Mouse (Mus musculus): ENCODE data around the gene Id3.
A peak's percentile ranks its signal among the peaks of the same experiment; 100 is the strongest.
"Not testable (repeated sequence)": the region's sequence is repeated elsewhere in the genome, so short reads cannot be mapped to it uniquely, and the experiment has no call there.

Id3 gene

DNA sequence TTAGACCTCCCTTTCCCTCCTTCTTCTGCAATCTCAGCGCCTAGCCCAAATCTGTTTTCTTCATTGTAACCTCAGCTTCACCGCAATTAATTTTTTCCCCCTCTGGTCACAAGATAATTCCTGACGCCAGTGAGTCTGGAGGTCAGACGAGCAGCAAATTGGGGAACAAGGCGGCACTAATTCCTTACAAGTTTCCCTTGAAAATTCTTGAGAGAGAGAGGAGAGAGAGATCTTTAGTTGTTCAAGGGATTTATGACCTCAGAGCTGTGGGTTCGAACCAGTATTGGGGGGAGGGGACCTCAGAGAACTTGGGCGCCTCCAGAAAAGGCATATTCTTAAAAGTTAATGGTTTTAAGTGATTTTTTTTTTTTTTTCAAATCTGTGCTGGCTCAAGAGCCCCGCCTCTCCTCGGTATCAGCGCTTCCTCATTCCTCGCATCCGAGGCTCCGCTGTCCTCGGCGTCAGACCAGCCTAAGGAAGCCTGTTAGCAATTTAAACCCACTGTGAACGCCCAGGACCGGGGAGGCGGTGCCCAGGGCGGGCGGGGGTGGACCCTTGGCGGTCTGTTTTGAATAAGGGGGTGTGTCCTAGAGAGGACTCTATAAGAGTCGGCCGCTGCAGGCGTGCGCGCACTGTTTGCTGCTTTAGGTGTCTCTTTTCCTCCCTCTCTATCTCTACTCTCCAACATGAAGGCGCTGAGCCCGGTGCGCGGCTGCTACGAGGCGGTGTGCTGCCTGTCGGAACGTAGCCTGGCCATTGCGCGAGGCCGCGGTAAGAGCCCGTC lies at the start of gene Id3:
Gene Id3, plus strand, starts transcription at position 305 of the 784 bp plus-strand sequence.
- peak; percentile 94 for DNase-seq (ENCODE audit: low spot score)

DNA sequence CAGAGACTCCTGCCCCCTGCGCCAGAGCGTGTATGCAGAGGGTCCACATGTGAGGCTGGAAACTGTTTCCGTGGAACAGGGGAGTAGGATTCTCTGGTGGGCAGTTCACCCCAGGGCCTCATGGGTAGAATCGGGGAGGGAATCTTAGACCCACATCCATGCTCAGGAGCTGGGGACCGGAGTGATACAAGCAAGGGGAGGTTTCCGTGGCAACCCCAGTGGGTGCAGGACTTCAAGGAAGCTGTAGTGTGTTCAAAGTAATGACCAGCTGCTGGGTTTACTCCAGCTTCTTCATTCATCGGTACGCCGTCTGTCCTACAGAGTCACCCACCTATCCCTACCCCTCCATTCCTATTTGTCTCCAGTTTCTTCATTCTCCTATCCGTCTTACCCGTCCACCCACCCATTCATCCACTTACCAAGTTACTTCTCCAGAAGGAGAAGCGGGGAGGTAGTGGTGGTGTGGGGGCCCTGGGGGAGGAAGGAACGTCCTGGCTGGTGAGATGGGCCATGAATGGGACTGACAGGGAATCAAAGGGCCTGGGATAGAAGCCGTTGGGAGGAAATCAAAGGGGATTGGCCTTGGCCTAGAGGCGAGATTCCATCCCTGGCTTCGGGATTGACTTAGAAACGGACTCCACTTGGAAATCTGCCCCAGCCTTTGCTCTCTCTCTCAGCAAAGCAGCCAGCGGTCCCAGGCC lies 48.6 kb upstream of the Id3 start:
- DNase-seq (ENCODE audit: low spot score): no peak

DNA sequence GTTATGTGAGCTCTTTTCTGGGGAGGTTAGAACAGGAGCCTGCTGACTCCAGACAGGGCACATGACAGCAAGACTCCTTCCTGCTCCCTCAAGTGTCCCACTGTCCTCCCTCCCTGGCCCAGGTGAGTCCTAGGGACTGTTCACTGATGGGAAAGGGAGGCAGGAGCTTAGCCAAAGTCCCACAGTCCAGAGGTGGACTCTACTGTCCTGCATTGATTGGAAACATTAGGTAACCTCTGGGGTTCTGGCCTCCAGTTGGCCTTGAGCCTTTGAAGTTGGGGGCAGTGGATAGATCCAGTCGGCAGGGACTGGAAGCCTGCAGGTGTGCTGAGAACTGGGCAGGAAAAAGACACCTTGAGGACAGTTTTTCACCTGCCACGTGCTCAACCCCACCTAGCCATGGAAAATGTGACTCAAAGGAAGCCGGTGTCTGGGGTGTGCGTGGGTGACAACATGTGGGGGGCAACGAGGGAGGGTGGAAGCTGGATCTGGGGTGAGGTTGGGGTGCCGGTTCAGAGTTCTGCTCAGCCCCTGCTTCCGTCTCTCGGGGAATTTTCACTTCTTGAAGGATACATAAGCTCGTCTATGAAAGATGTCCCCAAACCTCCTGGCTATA lies 47.7 kb upstream of the Id3 start:
- DNase-seq (ENCODE audit: low spot score): no peak

DNA sequence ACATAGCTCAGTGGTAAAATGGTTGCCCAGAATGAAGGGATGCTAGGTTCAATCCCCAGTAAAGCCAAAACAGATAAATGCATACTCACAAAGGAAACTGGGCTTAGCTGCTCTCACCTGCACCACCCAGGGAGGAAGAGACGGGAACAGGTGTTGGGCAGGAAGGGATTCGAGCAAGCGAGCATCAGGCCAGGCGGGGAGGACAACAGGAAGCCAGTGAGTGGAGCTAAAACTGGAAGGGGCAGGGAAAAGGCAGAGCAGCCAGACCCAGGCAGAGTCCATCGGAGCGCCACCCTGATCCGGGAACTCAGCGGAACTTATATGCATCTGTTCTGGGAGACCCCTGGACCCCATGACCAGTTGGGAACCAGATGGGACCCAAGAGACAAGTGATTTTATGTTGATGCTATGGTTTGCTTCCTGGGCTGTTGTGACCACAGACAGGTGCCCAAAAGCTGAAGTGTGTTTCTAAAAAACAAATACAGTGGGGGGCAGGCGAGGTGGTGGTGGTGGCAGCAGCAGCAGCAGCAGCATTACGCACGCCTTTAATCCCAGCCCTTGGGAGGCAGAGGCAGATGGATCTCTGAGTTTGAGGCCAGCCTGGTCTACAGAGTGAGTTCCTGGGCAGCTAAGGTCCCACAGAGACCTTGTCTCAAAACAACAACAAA lies 46.7 kb upstream of the Id3 start:
- no peak for DNase-seq (ENCODE audit: low spot score)

DNA sequence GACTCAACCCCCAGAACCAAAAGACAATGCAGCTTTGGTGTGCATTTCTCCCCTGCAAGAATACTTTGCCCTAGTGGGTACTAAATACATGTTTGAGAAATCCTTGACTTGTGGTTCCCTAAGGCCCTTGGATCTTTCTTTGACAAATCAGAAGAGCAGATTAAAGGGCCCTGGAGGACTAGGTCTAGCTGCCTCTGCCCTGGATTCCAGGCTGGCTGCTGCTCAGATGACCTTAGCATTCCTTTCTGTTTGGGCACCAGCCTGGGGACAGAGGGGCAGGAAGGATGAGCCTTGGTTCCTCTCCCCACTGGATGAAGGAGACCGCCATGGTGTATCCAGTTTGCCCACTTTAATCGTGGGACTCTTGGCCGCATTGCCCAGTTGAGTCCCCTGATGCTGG lies 44.9 kb upstream of the Id3 start:
- no peak for DNase-seq (ENCODE audit: low spot score)

DNA sequence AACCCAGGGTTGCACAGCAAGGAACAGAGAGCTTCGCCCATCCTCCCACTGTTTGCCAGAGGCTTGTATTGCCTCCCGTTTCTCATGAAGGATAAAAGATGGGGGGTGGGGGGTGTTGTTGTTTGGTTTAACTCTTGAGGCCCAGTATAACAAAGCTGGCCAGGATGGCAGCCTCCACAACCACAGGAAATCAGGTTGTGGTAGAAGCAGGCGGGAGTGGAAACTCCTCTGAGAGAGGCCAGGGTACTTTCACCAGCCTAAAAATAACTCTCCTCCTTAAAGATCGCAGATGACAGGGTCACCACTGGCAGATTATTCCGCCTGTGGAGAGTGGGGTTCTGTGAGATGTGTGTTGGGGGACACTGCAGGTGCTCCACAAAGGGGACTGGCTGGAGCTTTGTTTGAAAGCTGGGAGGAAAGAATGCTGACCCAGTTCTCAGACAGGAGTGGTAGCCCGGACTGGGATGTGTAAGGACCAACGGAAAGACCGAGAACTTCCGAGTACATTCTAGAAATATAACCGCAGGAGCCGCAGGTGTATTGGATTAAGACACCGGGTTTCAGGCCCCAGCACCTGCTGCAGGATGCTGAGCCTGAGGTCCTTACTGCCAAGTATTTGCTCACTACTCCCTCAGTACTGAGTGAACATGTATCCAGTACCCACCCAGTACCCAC lies 42.8 kb upstream of the Id3 start:
- DNase-seq (ENCODE audit: low spot score): no peak

DNA sequence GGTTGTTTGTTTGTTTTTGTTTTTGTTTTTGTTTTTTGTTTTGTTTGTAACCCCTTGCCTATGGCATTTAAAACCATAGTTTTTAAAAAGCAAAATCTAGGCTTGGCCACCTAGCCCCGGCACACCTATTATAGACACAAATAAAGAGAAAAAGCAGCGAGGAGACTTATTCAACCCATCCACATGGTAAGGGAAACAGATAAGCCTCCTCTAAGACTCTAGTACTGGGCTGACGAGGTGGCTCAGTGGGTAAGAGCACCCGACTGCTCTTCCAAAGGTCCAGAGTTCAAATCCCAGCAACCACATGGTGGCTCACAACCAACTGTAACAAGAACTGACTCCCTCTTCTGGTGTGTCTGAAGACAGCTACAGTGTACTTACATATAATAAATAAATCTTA lies 41.5 kb upstream of the Id3 start:
- not testable (repeated sequence) for DNase-seq (ENCODE audit: low spot score)

DNA sequence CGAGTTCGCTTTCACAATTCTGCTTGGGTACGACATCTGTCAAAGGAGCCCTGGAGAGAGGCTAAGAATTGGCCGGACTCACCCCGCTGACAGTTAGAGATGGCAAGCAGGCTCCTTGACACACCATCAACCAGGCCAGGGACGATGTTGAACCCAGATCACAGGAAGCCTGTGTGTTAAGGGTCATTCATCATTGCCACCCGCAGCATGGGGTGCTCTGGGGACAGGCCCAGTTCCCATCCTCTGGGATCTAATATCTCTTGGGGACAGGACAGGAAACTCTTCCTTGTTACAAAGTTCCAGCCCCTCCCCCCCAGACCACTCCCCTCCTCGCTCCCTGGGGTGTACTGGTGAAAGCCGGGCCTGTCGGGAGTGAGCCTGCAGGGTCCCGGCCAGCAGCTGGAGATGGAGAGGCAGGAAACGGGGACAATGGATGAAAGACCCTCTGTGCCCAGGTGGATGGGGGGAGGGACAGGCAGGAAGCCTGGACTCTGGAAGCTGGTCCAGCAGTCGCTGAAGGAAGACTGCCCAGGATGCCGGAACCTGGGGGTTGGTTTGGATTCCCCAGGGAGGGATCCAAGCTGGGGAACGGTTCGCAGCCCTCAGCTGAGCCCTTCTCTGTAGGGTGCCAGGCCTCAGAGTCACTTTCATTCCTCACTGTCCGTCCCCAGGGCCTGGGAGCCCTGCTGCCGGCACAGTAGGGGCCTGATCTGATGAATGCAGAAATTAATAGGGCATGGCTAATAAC lies 38.5 kb upstream of the Id3 start:
- no peak for DNase-seq (ENCODE audit: low spot score)

DNA sequence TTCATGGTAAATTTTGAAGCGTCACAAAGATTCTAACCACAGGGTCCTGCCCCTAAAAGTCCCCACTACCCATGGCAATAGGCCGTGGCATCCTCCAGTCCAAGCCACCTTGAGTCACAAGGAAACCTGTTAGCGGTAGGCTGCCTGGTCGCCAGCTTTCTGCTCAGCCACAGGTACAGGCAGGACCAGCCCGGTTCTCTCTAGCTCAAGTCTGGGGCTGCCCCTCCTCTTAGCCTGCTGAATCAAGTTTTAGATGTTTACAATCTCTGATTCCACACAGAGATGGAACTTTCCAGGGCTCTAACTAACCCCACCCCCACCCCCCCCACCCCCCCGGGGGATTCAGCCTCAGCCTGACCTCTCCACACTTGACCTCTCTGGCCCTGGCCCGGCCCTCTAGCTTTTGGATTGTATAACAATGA lies 36.4 kb upstream of the Id3 start:
- DNase-seq (ENCODE audit: low spot score): no peak

DNA sequence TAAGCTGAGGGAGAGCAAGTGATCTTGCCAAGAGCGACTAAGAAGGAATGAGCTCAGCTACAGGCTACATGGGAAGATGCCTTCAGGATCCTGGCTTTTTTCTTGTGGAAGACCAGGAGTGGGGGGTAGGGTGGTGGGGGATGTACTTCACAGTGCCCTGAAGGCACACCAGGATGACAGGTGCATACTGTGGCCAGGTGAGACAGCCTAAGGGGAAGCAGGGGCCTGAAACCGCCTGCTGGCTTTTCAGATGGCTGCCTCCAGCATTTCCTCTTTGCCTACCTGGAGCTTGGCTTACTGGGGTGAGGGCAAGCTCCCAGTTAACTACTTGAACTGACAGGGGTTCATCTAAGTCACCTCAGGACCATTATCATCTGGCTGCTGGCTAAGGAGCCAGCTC lies 34.1 kb upstream of the Id3 start:
- no peak for DNase-seq (ENCODE audit: low spot score)

DNA sequence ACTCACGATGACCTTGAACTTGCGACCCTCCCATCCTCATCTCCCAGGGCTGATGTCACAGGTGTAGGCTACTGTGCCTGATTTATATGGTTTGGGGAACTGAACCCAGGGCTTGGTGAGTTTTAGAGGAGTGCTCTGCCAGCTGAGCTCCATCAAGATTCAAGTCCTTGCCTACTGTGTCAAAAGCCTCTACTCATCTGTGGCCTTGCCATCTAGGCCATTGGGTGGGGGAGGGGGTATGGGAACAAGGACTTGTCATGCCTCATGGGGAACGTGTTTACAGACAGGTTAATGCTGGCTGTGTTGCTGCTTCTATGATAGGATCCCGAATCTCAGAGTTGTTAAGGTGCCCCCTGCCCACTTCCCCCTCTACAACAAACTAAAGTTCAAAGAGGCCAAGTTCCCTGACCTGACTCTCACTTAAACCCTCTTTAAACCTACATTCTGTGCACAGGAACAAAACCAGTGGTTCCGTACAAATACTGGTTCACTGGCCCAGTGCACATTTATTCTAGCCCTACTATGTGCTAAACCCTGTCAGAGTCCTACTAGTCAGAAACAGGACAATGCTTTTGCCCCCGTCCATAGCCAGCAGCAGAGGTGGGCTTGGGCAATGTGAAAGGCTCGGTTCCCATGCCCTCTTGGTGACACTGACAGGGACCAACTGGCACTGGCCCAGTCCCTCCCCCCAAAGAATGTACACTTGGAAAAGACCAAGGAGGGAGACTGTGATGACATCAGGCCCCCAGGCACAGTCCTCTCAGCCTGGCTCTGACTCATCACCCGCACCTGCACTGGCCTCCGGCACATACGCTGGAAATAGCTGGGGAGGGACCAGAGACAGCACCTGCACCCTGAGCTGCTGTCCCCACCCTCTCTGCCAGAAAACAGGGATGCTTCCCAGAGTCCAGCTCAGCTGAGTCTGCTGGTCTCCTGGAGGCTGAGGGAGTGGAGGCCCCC lies 33.1 kb upstream of the Id3 start:
- DNase-seq (ENCODE audit: low spot score): no peak

DNA sequence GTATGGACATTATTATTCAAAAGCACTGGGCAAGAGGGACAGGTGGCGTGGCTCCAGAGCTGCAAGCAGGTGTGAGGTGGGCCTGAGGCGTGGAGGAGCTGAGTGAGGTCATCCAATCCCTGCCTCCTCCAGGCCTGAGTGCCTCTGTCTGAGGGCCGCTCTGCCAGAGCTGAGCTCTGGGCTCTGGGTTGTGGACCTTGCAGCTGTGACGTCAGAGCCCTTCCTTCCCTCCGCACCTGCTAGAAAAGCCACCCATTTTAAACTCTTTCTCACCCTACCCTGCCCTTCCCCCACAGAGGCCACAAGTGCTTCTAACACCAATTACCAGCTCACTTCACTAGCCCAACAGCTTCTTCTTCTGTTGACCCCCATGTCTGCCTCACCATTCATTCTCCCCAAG lies 31.0 kb upstream of the Id3 start:
- DNase-seq (ENCODE audit: low spot score): no peak

DNA sequence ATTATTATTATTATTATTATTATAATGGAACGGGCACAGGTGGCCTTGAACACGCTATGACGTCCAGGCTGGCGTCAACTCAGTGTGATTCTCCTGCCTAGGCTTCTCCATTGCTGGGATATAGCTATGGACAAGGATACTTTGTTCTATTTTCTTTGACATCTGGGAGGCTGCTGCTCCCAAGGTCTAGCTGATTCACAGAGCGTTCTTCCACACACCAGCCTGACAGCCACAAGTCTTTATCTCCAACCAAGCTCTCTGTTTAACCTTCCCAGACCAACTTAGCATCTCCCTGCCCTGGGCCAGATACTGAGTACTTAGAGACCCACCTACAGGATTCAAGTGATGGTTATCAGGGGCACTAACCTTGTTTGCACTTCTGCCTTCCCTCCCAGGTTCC lies 28.6 kb upstream of the Id3 start:
- no peak for DNase-seq (ENCODE audit: low spot score)

DNA sequence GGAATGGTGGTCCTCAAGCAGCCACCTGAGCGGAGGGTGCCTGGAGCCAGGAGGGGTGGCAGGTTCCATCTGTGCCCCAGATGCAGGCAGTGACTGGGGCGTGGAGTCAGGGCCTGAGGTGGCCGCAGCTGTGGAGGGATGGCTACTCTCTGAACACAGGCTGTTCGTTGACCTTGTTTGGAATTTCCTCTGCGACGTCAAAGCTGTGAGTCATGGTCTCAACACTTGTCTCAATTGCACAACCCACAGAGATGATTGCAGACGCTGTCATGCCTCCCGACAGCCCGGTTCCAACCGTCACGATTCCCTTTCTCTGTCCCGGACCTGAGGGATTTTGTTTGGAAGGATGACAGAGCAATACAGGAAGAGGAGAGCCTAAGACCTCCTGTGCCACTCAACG lies 26.3 kb upstream of the Id3 start:
- no peak for DNase-seq (ENCODE audit: low spot score)

DNA sequence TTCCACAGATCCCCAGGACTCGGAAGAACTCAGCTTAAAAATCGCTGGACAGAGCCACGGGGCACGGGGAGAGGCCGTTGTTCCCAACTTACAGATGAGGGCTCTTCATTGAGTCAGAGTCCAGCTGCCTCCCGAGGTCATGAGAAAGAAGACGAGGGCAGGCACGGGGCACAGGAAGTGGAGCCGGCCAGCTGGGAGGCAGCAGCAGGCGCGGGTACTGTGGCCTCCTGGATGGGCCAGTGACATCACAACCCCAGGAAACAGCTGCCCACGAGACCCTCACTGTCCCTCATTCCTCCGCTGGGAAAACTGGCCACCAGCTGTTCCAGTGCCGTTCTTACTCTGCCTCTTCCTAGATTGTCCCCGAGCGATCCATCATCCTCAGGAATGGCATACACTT lies 23.3 kb upstream of the Id3 start:
- DNase-seq (ENCODE audit: low spot score): no peak

DNA sequence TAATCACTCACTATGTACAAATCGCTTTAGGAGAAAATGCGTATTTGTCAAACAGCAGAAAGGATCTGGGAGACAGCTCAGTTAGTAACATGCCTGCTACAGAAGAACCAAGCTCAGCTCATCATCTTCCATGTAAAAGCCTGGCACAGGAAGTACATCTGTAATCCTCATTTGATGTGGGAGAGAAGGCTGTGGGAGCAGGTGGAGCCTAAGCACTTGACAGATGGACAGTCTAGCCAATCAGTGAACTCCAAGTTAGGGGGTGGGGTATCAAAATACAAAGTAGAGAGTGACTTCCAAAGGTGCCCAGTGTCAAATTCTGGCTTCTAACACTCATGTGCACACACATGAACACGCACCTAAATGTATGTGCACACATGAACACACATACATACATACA lies 22.1 kb upstream of the Id3 start:
- DNase-seq (ENCODE audit: low spot score): no peak

DNA sequence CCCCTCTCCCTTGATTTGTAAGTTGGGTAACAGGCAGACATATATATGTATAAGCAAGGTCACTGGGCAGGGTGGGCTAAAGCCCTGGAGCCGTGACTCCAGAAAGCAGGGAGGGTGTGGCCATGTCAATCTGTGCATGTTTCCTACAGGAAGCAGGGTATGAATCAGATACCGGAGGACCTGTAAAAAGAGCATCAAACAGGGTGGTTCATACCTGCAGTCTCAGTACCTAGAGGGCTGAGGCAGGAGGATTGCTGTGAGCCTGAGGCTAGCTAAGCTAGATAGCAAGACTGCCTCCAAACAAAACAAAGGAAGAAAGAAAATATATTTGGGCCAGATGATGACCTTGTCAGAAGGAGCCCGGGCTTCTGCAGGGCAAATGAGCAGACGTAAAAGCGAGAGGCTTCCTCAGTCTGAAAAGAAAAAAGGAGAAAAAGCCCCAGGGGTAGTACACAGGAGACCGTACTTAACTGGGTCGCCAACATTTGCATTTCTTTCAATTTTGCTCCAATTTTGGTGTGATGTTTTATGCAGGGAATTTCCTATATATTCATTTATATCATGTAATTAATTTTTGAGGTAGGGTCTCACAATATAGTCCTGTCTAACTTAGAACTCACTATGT lies 21.3 kb upstream of the Id3 start:
- DNase-seq (ENCODE audit: low spot score): no peak

DNA sequence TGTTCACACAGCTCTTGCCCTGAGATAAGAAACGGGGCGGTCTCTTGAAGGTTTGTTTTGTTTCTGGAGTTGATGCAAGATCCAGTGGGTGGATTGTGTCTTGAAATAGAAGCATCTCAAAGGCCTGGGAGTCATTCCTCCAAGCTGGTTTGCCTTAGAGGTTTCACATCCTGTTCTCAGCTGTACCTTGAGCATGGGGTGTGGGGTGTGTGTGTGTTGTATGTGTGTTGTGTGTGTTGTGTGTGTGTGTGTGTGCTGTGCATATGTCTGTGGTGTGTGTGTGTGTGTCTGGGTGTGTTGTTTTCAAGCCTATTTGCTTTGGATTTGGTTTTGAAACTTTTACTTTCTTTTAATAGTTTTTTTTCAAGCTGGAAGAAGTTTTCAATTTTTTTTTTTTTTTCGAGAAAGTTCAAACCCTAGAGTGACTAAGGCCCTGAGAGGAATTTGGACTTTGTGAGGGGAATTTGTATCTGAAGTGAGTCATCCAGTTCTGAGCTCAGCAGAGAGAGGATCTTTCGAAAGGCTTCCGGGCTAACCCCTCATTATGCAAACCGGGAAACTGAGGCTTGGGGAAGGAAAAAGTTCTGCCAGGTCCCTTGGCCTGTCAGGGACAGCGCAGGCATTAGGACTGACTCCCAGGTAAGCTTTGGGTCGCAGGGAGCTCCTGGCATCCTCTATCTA lies 20.0 kb upstream of the Id3 start:
- DNase-seq (ENCODE audit: low spot score): no peak

DNA sequence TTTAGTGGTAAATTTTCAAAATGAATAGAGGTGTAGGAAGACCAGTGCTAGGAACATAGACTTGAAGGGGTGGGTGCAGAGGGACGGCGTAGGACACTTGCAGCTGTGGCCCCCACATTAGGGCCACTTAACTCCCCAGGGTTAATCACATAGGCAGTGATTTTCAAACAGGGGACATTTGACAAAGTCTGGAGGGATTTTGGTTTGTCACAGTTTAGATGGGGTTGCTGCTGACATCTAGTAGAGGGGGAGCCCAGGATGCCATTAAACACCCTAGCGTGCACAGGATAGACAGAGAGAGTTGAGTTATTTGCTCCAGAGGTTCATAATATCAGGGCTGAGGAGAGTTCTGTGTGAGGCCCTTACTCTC lies 19.5 kb upstream of the Id3 start:
- DNase-seq (ENCODE audit: low spot score): no peak

Measured in testis, postnatal 10 days (tissue).